Mouse (Mus musculus) neural tube, embryonic 12.5 days (tissue): ENCODE measurements around the gene Wdr31. TPM values are rescaled to one million over a fixed set of nuclear protein-coding genes. Genes with fewer than 3 reads are reported as not detected.

Experiments used
- ATAC-seq: fragments of 200-750 bp; cut with Nextera tagmentation; 2 replicates; pipeline ENCODE4 v1.8.0; 2017; ENCODE audit warnings: low read depth, mild to moderate bottlenecking, moderate TSS enrichment, moderate library complexity; ENCODE audit not compliant: low FRiP score
- H3K27ac ChIP-seq: fragments of 300-500 bp; sonication (generic); 2 replicates; pipeline ENCODE4 v1.5.1; 2016
- H3K27me3 ChIP-seq: fragments of 300-500 bp; sonication (generic); replicated peaks from 2 replicates; pipeline ENCODE4 v1.6.1; 2016; ENCODE audit warnings: mild to moderate bottlenecking
- H3K36me3 ChIP-seq: fragments of 300-500 bp; sonication (generic); 2 replicates; pipeline ENCODE4 v1.6.1; 2016; ENCODE audit warnings: mild to moderate bottlenecking
- H3K4me1 ChIP-seq: fragments of 300-500 bp; sonication (generic); 2 replicates; pipeline ENCODE4 v1.6.1; 2016
- H3K4me2 ChIP-seq: fragments of 300-500 bp; sonication (generic); replicated peaks from 2 replicates; pipeline ENCODE4 v1.6.1; 2016; ENCODE audit warnings: mild to moderate bottlenecking
- H3K4me3 ChIP-seq: fragments of 300-500 bp; sonication (generic); 2 replicates; pipeline ENCODE4 v1.5.1; 2016
- H3K9ac ChIP-seq: fragments of 300-500 bp; sonication (generic); 2 replicates; pipeline ENCODE4 v1.6.1; 2016; ENCODE audit warnings: mild to moderate bottlenecking
- H3K9me3 ChIP-seq: fragments of 300-500 bp; sonication (generic); 2 replicates; pipeline ENCODE4 v1.6.1; 2016; ENCODE audit warnings: mild to moderate bottlenecking
- WGBS: fragments of 180-500 bp; shearing (Covaris S2); methylation state at CpG from one replicate; pipeline ENCODE4 v1.1.7; 2016; 5-methylcytosine and 5-hydroxymethylcytosine counted together
- polyA plus RNA-seq: library from polyadenylated mRNA; unstranded; fragments of >200 nt; fragmentation: Nextera tagmentation; extraction: Ambion mirVana; gene quantifications from 2 replicates; pipeline ENCODE4 v1.2.1, GENCODE M21; 2016

Gene Wdr31
- polyA plus RNA-seq, 1 experiment from 2014 or later: 6.8 TPM

- Histone ChIP-seq H3K27ac (0 out of 2 replicates have a peak overlapping the region, but pooled peaks have one; percentile 38), H3K27me3 (no peaks in the 10 kb centered on the region), H3K9ac (peak overlapping the region; percentile 71), H3K36me3 (peaks cover 17% of the 10 kb centered on the region), H3K4me3 (peak overlapping the region; percentile 68), H3K9me3 (no peaks in the 10 kb centered on the region), H3K4me2 (peak overlapping the region; percentile 68), H3K4me1 (peaks cover 19% of the 10 kb centered on the region)
- under 1% methylated on average over 35 of the region's 35 CpGs for WGBS
- ATAC-seq: peak; percentile 70
These were observed 62.7 kb downstream of the Wdr31 start for GRCm38 (mm10) chr4:62407730-62408582.

DNA sequence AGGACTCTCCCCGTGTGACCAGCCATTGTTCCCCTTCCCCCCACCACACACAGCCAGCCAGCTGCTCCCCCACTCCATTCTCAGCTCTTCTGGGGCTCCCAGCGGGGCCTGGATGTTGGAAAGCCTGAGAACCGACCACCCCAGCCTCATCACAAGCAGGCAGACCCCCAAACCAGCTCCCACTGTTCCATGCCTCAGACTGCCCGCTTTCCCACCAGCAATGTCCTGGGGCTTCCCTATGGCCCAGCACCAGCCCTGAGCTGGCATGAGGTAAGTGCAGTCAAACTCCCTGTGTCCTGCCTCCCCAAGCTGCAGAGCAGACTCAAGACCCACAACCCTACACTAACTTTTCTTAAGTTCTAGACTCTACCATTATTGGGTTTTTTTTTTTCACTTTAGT lies 64.6 kb downstream of the Wdr31 start:
- H3K4me1 ChIP-seq: peaks cover 19% of the 10 kb centered on the region
- ATAC-seq: no peak
- no peak overlapping the region for H3K9ac ChIP-seq
- H3K27me3 ChIP-seq: no peaks in the 10 kb centered on the region
- no peak overlapping the region for H3K27ac ChIP-seq
- 80% methylated on average over 4 of the region's 4 CpGs for WGBS
- no peaks in the 10 kb centered on the region for H3K9me3 ChIP-seq
- H3K4me3 ChIP-seq: no peak overlapping the region
- peak overlapping the region; percentile 20 for H3K4me2 ChIP-seq
- H3K36me3 ChIP-seq: peaks cover 15% of the 10 kb centered on the region

DNA sequence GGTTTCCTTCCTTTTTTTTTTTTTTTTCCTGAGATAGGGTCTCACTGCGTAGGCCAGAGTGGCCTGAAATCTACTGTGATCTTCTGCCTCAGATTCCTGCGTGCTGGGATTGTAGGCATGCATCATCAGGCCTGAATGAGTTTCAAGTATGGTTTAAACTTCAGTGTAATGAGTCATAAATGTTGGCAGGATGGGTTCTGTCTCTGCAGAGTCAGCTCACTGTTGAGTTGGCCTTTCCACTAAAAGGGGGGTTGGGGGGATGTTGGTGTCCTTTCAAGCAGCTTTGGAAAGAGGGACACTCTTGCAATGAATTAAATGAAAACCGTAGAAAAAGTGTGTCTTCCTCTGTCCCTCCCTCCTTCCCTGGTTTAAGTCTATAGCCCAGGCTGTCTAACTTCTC lies 71.7 kb downstream of the Wdr31 start:
- H3K4me2 ChIP-seq: no peak overlapping the region
- H3K27me3 ChIP-seq: no peaks in the 10 kb centered on the region
- no peak overlapping the region for H3K9ac ChIP-seq
- peaks cover 73% of the 10 kb centered on the region for H3K36me3 ChIP-seq
- no peak for ATAC-seq
- no peaks in the 10 kb centered on the region for H3K9me3 ChIP-seq
- H3K27ac ChIP-seq: no peak overlapping the region
- no peaks in the 10 kb centered on the region for H3K4me1 ChIP-seq
- WGBS: 97% methylated on average over 3 of the region's 3 CpGs
- H3K4me3 ChIP-seq: no peak overlapping the region

Other genes with a start within 250 kb of the Wdr31 start
- gene Zfp37, start 239.8 kb downstream of the Wdr31 start, polyA plus RNA-seq: 21.7 and 26.3 TPM in 2 replicates
- 14.5 and 15.5 TPM in 2 replicates for gene Slc31a2, start 208.3 kb downstream of the Wdr31 start, polyA plus RNA-seq
- gene Fkbp15, start 110.3 kb downstream of the Wdr31 start, polyA plus RNA-seq: 25.7 and 26.9 TPM in 2 replicates
- 39.7 and 40.7 TPM in 2 replicates for gene Slc31a1, start 110.2 kb downstream of the Wdr31 start, polyA plus RNA-seq
- 139 and 140 TPM in 2 replicates for gene Cdc26, start 62.3 kb downstream of the Wdr31 start, polyA plus RNA-seq
- gene Prpf4, start 62.1 kb downstream of the Wdr31 start, polyA plus RNA-seq: 22.0 and 23.3 TPM in 2 replicates
- not detected in 2 replicates for gene Rnf183, start 35.6 kb downstream of the Wdr31 start, polyA plus RNA-seq
- 0.65 and 0.74 TPM in 2 replicates for gene Bspry, start 9.2 kb upstream of the Wdr31 start, polyA plus RNA-seq
- 14.6 and 14.8 TPM in 2 replicates for gene Hdhd3, start 32.6 kb upstream of the Wdr31 start, polyA plus RNA-seq
- 65.3 and 69.1 TPM in 2 replicates for gene Alad, start 49.0 kb upstream of the Wdr31 start, polyA plus RNA-seq
- gene Pole3, start 54.2 kb upstream of the Wdr31 start, polyA plus RNA-seq: 82.9 and 88.6 TPM in 2 replicates
- 1.1 TPM in 2 replicates for gene 4933430I17Rik, start 54.5 kb upstream of the Wdr31 start, polyA plus RNA-seq
- 77.2 and 77.3 TPM in 2 replicates for gene Rgs3, start 89.0 kb upstream of the Wdr31 start, polyA plus RNA-seq